Mouse (Mus musculus): ENCODE results near the gene Gmeb1.

DNA sequence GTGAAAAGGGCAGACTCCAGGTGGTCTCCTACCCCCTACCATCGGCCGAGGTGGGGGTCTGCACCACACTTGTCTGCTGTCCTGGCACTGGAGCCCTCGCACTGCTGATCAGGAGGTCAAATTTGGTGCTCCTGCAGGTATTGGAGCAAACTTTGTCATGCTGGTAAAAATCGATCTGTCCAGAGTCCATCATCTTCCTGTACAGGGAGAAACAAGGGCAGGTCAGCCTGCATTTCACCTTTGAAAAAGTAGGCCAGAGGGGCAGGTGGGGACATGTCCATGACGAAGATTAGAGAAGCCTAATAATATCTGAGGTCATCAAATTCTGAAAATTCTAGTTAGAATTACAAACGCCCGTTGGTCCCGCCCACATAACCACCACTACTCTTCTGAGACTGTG is 26.7 kb downstream of the Gmeb1 start:
- TF ChIP-seq GATA1 (IDR thresholded peaks at IDR 0.05; ENCODE audit: borderline replicate concordance, low read length) = no peak
- TF ChIP-seq CTCF (IDR thresholded peaks at IDR 0.05; ENCODE audit: low read depth, low read length) = no peak
- no peak for TF ChIP-seq TAL1 (conservative IDR thresholded peaks at IDR 0.05; ENCODE audit: low read depth, low read length)
- no peak for TF ChIP-seq GATA2 (IDR thresholded peaks at IDR 0.05; ENCODE audit: borderline replicate concordance, low read depth, low read length)

All from G1E (cell line).